Mouse (Mus musculus): ENCODE data around the gene BC030870.

GRCm38 (mm10) chr8:65107936-65108718, 21.2 kb downstream of the BC030870 start:
- TF ChIP-seq CTCF (IDR thresholded peaks at IDR 0.05) (no peak), POLR2A (IDR thresholded peaks at IDR 0.05; ENCODE audit: insufficient read depth, low read depth, low read length) (no peak), EP300 (IDR thresholded peaks at IDR 0.05; ENCODE audit: insufficient read depth, low read depth, low read length) (no peak)

Data from heart, adult 2 months (tissue).